Mouse (Mus musculus) left cerebral cortex, postnatal 4 days (tissue): ENCODE results near the gene Elf4. TPM values are rescaled to one million over a fixed set of nuclear protein-coding genes. Genes with fewer than 3 reads are reported as not detected.
"Not testable (repeated sequence)": the region's sequence is repeated elsewhere in the genome, so short reads cannot be mapped to it uniquely, and the experiment has no call there.

Source experiments
- DNase-seq: peaks from one replicate; pipeline ENCODE4 v3.0.0-alpha.2; 2022
- intact Hi-C: fragments of 180-260 bp; cut with DNase I; formaldehyde crosslinking; loops from one replicate; pipeline ENCODE4 v1.15.1; 2025
- total RNA-seq, 2 experiments: library from RNA; stranded (reverse); gene quantifications; 2 replicates each; pipeline ENCODE4 v1.2.3; 2021

The Elf4 gene
- total RNA-seq, 2 experiments from 2014 or later, result 1.1 to 1.5 TPM

GRCm38 (mm10) chrX:48441548-48441947, 21.4 kb downstream of the Elf4 start:
- DNase-seq, result no peak
- intact Hi-C loops, result no loop called here

GRCm38 (mm10) chrX:48439036-48439435, 23.9 kb downstream of the Elf4 start:
- no peak for DNase-seq
- intact Hi-C loops, result no loop called here

DNA sequence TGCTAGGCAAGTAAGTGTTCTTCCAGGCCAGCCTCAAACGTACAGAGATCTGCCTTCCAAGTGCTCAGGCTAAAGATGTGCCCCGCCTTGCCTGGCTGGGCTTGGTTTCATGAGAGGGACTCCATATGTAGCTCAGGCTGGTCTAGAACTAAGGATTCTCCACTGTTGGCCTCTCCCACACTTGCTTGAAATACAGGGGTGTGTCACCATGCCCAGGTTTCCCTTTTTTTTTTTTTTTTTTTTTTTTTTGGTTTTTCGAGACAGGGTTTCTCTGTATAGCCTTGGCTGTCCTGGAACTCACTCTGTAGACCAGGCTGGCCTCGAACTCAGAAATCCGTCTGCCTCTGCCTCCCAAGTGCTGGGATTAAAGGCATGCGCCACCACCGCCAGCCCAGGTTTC, 26.9 kb downstream of the Elf4 start:
- intact Hi-C loops, DNase-seq: not testable (repeated sequence)

- no peak for DNase-seq
- intact Hi-C loops, result no loop called here
Observed at GRCm38 (mm10) chrX:48435477-48435900, 27.4 kb downstream of the Elf4 start.

GRCm38 (mm10) chrX:48434251-48434650, 28.7 kb downstream of the Elf4 start:
- intact Hi-C loops, result no loop called here
- no peak for DNase-seq

DNA sequence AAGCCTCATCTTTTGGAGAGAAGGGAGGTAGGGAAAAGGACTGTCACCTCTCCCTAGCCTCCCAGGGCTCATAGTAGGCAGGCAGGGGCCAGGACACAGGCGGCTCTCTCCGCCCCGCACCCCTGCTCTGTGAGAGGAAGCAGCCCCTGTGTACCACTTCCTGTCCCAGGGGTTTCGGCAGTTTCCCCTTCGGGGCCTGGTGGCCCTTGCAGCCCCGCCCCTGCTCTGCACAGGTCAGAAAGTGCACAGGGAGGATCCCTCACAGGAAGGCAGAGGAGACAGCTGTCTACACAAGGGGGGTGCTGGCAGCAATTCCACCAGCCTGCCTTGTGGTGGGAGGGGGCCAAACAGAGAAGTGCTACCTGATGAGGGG, 29.4 kb downstream of the Elf4 start:
- intact Hi-C loops, result no loop called here
- no peak for DNase-seq

- intact Hi-C loops, result no loop called here
- no peak for DNase-seq
Observed at GRCm38 (mm10) chrX:48432599-48433526, 30.1 kb downstream of the Elf4 start.

DNA sequence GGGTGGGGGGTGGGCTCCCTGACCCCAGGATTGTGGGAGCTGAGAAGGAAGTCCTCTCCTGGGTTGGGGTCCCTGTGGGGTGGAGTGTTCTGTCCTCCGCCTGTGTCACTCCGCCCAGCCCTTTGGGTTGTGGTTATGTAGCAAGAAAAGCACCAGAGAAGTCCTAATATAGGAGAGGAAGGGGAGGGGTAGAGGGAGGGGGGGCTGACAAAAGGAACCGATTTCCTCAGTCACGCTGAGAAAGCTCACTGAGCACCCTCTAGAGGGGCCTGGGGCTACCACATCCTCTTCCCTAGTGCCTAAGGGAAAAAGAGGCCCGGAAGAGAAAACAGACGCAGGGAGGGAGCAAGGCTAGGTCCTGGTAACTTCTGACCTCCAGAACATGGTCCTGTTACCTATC, 33.4 kb downstream of the Elf4 start:
- intact Hi-C loops, result loop anchor here (5.0 kb wide), 1 partner anchor 33 kb away; the partner anchor contains the start of gene Elf4
- no peak for DNase-seq

DNA sequence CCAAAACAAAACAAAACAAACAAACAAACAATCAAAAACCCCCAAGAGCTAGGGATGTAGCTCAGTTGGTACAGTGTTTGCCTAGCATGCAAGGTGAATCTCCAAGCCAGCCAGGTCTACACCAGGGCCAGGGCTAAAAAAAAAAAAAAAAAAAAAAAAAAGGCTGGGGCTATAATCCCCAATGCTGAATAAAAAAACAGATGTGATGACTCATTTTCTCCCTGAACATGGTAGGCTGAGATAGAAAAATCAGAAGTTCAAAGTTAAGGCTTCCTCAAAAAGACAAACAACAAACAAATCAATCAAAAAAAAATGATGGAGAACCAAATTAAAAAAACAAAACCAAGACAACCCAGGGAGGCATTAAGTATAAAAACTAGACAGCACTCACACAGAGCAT, 33.8 kb downstream of the Elf4 start:
- no peak for DNase-seq
- intact Hi-C loops, result loop anchor here (5.0 kb wide), 1 partner anchor 33 kb away; the partner anchor contains the start of gene Elf4

DNA sequence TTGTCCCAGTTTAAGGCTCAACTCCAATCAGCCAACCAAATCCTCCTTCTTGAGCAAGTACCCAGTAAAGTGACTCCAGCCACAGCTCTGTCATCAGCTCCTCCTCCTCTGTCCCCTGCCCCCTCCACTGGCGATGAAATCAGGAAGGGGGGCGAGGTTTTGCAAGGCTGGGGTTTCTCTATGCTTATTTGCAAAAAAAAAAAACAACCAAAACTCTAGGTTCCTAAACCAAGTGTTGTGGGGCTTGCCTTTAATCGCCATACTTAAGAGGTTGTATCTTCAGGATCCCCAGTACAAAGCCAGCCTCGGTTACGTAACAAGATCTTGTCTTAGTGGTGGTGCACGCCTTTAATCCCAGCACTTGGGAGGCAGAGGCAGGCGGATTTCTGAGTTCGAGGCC, 34.3 kb downstream of the Elf4 start:
- DNase-seq, result no peak
- intact Hi-C loops, result loop anchor here (5.0 kb wide), 1 partner anchor 34 kb away; the partner anchor contains the start of gene Elf4

DNA sequence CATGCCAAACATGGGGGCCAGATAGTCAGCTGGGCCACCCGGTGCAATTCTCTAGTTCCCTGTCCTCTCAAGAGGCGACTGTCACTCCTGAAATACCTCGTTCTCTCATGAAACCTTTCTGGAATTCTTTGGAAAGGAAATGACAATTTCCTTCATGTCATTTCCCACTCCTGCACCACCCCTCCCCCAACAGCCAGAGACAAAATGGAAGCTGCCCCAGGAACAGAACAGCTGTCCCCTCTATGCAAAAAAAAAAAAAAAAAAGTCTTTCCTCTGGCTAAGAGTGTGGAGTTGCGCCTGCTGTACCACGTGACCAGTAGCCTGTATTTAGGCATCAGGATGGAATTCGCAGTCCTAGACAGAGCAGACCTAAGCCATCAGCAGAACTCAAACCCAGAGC, 34.7 kb downstream of the Elf4 start:
- intact Hi-C loops, result loop anchor here (5.0 kb wide), 1 partner anchor 34 kb away; the partner anchor contains the start of gene Elf4
- no peak for DNase-seq

GRCm38 (mm10) chrX:48425280-48425679, 37.7 kb downstream of the Elf4 start:
- DNase-seq, result no peak
- intact Hi-C loops, result loop anchor here (5.0 kb wide), 1 partner anchor 37 kb away; the partner anchor contains the start of gene Elf4

DNA sequence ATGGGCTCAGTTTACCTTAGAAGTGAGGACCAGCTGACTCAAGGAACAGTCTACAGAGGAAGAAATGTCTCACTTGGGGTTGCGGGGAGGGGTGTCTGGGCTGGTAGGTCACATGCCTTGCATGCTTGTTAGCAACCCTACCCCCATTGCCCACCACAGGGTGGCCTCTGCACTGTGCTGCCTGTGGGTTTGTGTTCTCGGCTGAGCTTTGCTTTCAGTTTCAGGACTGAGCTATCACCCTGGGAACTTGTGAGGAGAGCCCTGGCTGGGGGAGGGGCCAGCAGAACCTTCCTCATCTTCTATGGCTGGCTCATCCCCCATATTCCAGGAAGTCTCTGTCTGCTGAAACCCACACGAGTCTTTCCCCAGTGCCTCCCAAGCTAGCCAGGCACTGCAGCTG, 38.3 kb downstream of the Elf4 start:
- no peak for DNase-seq
- intact Hi-C loops, result no loop called here

GRCm38 (mm10) chrX:48423671-48424070, 39.3 kb downstream of the Elf4 start:
- DNase-seq, result no peak
- intact Hi-C loops, result no loop called here

GRCm38 (mm10) chrX:48422986-48423385, 39.9 kb downstream of the Elf4 start:
- peak; percentile 60 for DNase-seq
- intact Hi-C loops, result no loop called here

DNA sequence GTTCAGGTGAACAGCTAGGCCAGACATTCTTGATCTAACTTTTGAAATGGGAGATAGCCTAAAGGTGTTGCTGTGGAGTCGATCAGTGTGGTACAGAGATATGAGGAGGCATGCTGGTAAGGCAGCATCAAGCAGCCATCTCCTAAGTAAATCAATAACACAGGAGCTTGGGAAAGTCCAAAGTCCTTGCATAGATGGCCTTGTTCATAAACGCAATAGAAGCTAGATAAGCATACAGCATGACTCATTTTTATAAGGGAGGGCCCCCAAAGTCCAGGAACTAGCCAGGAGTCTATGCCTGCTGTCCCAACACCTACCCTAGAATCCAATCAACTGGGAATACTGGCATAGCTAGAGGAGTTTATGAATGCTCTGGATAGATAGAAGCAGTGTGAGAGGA, 44.5 kb downstream of the Elf4 start:
- DNase-seq, result no peak
- intact Hi-C loops, result no loop called here

DNA sequence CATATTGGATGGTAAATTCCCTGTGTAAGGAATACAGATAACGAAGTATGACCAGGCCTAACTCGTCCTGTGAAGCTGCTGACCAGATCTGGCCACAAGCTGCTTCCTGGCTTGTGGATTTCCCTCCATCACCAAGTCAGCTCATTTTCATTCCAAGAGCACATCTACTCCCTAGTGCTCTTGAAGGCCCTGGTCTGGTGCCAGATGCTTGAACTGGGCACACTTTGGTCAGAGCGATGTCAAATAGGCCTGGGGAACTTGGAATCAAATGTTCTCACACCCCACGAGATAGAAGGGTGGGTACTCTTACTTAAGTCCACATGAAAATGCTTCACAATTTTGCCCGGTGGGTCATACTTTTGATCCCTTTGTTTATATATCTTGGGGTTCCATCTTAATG, 48.6 kb downstream of the Elf4 start:
- intact Hi-C loops, result no loop called here
- no peak for DNase-seq

DNA sequence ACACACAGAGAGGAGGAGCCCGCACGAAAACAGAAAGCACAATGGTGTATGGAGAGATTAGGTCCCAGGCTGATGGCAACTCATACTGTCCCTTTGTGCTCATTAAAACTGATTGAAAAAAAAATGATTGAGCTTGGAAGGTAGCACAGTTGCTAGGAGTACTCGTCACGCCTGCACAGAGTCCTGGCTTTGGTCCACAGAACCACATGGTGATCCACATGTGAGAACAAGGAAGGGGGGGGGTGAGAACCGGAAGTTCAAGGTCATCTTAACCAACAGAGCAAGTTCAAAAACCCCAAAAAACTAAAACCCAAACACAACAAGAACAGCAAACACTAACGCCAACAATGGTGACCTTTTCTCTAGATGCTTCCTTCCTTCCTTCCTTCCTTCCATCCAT, 50.3 kb downstream of the Elf4 start:
- no peak for DNase-seq
- intact Hi-C loops, result no loop called here

- no peak for DNase-seq
- intact Hi-C loops, result no loop called here
Observed at GRCm38 (mm10) chrX:48410388-48410776, 52.5 kb downstream of the Elf4 start.

DNA sequence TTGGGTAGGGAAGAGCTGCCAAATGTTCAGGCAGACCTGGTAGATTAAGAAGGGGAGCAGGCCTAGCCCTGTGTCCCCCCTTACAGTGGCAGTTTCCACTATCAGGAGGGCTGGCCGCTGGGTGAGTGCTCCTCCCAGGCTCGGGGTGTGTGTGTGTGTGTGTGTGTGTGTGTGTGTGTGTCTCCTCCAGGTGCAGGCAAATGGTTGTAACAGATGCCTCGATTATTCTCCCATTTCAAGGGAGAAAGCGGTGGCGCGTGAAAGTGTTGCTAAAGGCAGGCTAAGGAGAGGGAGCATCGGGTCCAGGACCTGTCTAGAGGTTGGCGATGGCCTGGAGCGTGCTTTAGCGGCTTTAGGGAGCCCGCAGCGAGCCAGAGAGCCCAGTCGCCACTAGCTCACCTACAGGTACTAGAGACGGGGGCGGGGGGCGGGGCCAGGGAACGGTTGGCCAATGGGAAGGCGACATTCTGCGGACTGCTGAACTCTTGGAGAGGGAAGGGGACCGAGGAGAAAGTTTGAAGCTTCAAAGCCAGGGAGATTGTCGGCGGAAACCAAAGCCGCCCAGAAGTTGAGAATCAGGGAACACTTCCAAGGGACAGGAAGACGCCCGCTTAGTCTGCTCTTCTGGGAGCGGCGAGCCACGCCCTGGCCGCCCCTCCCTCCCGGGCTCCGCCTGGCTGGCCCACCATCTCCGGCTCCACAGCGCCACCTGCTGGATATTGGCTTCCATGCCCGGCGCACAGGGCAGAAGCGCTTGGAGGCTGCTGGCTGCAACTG, 53.1 kb downstream of the Elf4 start:
- intact Hi-C loops, result no loop called here
- DNase-seq, result peak; percentile 87

DNA sequence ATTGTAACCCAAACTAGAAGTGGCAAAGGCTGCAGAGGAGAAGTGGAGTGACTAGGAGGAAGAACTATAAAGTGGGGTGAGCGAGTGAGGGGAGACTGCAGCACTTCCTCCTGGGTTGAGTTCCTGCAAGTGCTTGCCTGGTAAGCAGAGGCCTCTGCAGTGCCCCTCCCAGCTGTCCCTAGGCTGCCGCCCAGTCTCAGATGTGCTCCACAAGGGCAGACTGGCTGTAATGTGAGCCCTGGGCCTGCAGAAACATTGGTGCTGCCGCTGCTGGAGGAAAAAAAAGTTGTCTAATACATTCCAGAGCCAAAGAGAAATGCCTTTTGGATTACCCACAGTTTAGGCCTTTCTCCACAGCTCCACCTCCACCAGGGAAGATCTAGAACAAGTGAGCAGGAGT, 57.8 kb downstream of the Elf4 start:
- intact Hi-C loops, result no loop called here

GRCm38 (mm10) chrX:48399994-48400393, 62.9 kb downstream of the Elf4 start:
- intact Hi-C loops, result no loop called here

More for the DNA sequence above, 57.8 kb downstream of the Elf4 start:
- DNase-seq, result no peak

More at GRCm38 (mm10) chrX:48399994-48400393, 62.9 kb downstream of the Elf4 start:
- no peak for DNase-seq
